Mouse (Mus musculus): ENCODE measurements around the gene Pmepa1. TPM values are rescaled to one million over a fixed set of nuclear protein-coding genes. Genes with fewer than 3 reads are reported as not detected.
A peak's percentile ranks its signal among the peaks of the same experiment; 100 is the strongest.

The Pmepa1 gene
- polyA plus RNA-seq, 1 experiment from 2014 or later, result 7.3 TPM

- Histone ChIP-seq H3K4me3 (replicated peaks) (no peak within 1 kb of the TSS), H3K27ac (no peak within 1 kb of the TSS), H3K4me2 (no peak within 1 kb of the TSS), H3K36me3 (no peaks in the 10 kb centered on the region), H3K4me1 (no peaks in the 10 kb centered on the region), H3K9me3 (no peaks in the 10 kb centered on the region), H3K27me3 (replicated peaks) (no peaks in the 10 kb centered on the region), H3K9ac (no peak within 1 kb of the TSS)
- ATAC-seq (ENCODE audit: insufficient read depth, low FRiP score, low read depth), result no peak
- WGBS, result 65% methylated on average over 11 of the region's 11 CpGs
Observed at GRCm38 (mm10) chr2:173218416-173219141, 57.8 kb downstream of the Pmepa1 start, which contains the start of gene Zbp1. Gene Zbp1 (minus strand): TSS chr2:173218923.

- Histone ChIP-seq H3K27ac (no peak overlapping the region), H3K4me2 (no peak overlapping the region), H3K4me1 (no peaks in the 10 kb centered on the region), H3K27me3 (replicated peaks) (no peaks in the 10 kb centered on the region), H3K9ac (no peak overlapping the region), H3K4me3 (replicated peaks) (no peak overlapping the region), H3K36me3 (no peaks in the 10 kb centered on the region), H3K9me3 (no peaks in the 10 kb centered on the region)
- ATAC-seq (ENCODE audit: insufficient read depth, low FRiP score, low read depth), result no peak
- WGBS, result 88% methylated on average over 5 of the region's 5 CpGs
Observed at GRCm38 (mm10) chr2:173217763-173218258, 58.5 kb downstream of the Pmepa1 start.

GRCm38 (mm10) chr2:173217246-173217645 is 59.1 kb downstream of the Pmepa1 start:
- Histone ChIP-seq H3K9me3 (no peaks in the 10 kb centered on the region), H3K4me2 (no peak overlapping the region), H3K4me3 (replicated peaks) (no peak overlapping the region), H3K27ac (no peak overlapping the region), H3K36me3 (no peaks in the 10 kb centered on the region), H3K27me3 (replicated peaks) (no peaks in the 10 kb centered on the region), H3K9ac (no peak overlapping the region), H3K4me1 (no peaks in the 10 kb centered on the region)
- WGBS, result 79% methylated on average over 3 of the region's 3 CpGs
- no peak for ATAC-seq (ENCODE audit: insufficient read depth, low FRiP score, low read depth)

- 79% methylated on average over 7 of the region's 7 CpGs for WGBS
- no peak for ATAC-seq (ENCODE audit: insufficient read depth, low FRiP score, low read depth)
- no peaks in the 10 kb centered on the region for H3K27me3 ChIP-seq (replicated peaks)
- H3K27ac ChIP-seq, result no peak overlapping the region
- no peak overlapping the region for H3K9ac ChIP-seq
- no peaks in the 10 kb centered on the region for H3K36me3 ChIP-seq
- no peaks in the 10 kb centered on the region for H3K4me1 ChIP-seq
- no peak overlapping the region for H3K4me3 ChIP-seq (replicated peaks)
- no peak overlapping the region for H3K4me2 ChIP-seq
- no peaks in the 10 kb centered on the region for H3K9me3 ChIP-seq
Observed at GRCm38 (mm10) chr2:173216840-173217239, 59.5 kb downstream of the Pmepa1 start.

GRCm38 (mm10) chr2:173212227-173212626 is 64.1 kb downstream of the Pmepa1 start:
- 73% methylated on average over 4 of the region's 4 CpGs for WGBS
- no peak overlapping the region for H3K4me3 ChIP-seq (replicated peaks)
- no peaks in the 10 kb centered on the region for H3K36me3 ChIP-seq
- no peaks in the 10 kb centered on the region for H3K9me3 ChIP-seq
- H3K9ac ChIP-seq, result no peak overlapping the region
- H3K27ac ChIP-seq, result no peak overlapping the region
- no peaks in the 10 kb centered on the region for H3K27me3 ChIP-seq (replicated peaks)
- H3K4me2 ChIP-seq, result no peak overlapping the region
- no peaks in the 10 kb centered on the region for H3K4me1 ChIP-seq
- ATAC-seq (ENCODE audit: insufficient read depth, low FRiP score, low read depth), result no peak

GRCm38 (mm10) chr2:173209091-173209815 is 67.1 kb downstream of the Pmepa1 start:
- 93% methylated on average over 7 of the region's 7 CpGs for WGBS
- Histone ChIP-seq H3K36me3 (no peaks in the 10 kb centered on the region), H3K27ac (no peak overlapping the region), H3K4me2 (no peak overlapping the region), H3K4me3 (replicated peaks) (no peak overlapping the region), H3K4me1 (no peaks in the 10 kb centered on the region), H3K27me3 (replicated peaks) (no peaks in the 10 kb centered on the region), H3K9me3 (no peaks in the 10 kb centered on the region), H3K9ac (no peak overlapping the region)
- ATAC-seq (ENCODE audit: insufficient read depth, low FRiP score, low read depth), result no peak

GRCm38 (mm10) chr2:173207051-173207450 is 69.3 kb downstream of the Pmepa1 start:
- no peaks in the 10 kb centered on the region for H3K4me1 ChIP-seq
- WGBS, result 93% methylated on average over 3 of the region's 3 CpGs
- ATAC-seq (ENCODE audit: insufficient read depth, low FRiP score, low read depth), result no peak
- H3K27me3 ChIP-seq (replicated peaks), result no peaks in the 10 kb centered on the region
- no peak overlapping the region for H3K27ac ChIP-seq
- H3K9me3 ChIP-seq, result no peaks in the 10 kb centered on the region
- H3K4me2 ChIP-seq, result no peak overlapping the region
- no peak overlapping the region for H3K9ac ChIP-seq
- no peaks in the 10 kb centered on the region for H3K36me3 ChIP-seq
- H3K4me3 ChIP-seq (replicated peaks), result no peak overlapping the region

- H3K36me3 ChIP-seq, result no peaks in the 10 kb centered on the region
- no peak for ATAC-seq (ENCODE audit: insufficient read depth, low FRiP score, low read depth)
- H3K27me3 ChIP-seq (replicated peaks), result no peaks in the 10 kb centered on the region
- no peaks in the 10 kb centered on the region for H3K4me1 ChIP-seq
- WGBS, result 92% methylated on average over 14 of the region's 14 CpGs
- no peak overlapping the region for H3K27ac ChIP-seq
- no peaks in the 10 kb centered on the region for H3K9me3 ChIP-seq
- no peak overlapping the region for H3K4me2 ChIP-seq
- H3K9ac ChIP-seq, result no peak overlapping the region
- no peak overlapping the region for H3K4me3 ChIP-seq (replicated peaks)
Observed at GRCm38 (mm10) chr2:173205563-173206099, 70.7 kb downstream of the Pmepa1 start.

- Histone ChIP-seq H3K9me3 (no peaks in the 10 kb centered on the region), H3K4me3 (replicated peaks) (no peak overlapping the region), H3K9ac (no peak overlapping the region), H3K36me3 (no peaks in the 10 kb centered on the region), H3K27ac (no peak overlapping the region), H3K4me2 (no peak overlapping the region), H3K27me3 (replicated peaks) (no peaks in the 10 kb centered on the region), H3K4me1 (no peaks in the 10 kb centered on the region)
- WGBS, result 60% methylated on average over 4 of the region's 4 CpGs
- ATAC-seq (ENCODE audit: insufficient read depth, low FRiP score, low read depth), result 0 out of 2 replicates have a peak, but pooled peaks have one; percentile 22
Observed at GRCm38 (mm10) chr2:173204671-173205070, 71.7 kb downstream of the Pmepa1 start.

GRCm38 (mm10) chr2:173203726-173204125 is 72.6 kb downstream of the Pmepa1 start:
- Histone ChIP-seq H3K4me1 (no peaks in the 10 kb centered on the region), H3K4me2 (no peak overlapping the region), H3K9me3 (no peaks in the 10 kb centered on the region), H3K4me3 (replicated peaks) (no peak overlapping the region), H3K27ac (no peak overlapping the region), H3K36me3 (no peaks in the 10 kb centered on the region), H3K27me3 (replicated peaks) (no peaks in the 10 kb centered on the region), H3K9ac (no peak overlapping the region)
- ATAC-seq (ENCODE audit: insufficient read depth, low FRiP score, low read depth), result no peak
- 80% methylated on average over 3 of the region's 3 CpGs for WGBS

GRCm38 (mm10) chr2:173202924-173203689 is 73.2 kb downstream of the Pmepa1 start:
- H3K4me3 ChIP-seq (replicated peaks), result no peak overlapping the region
- H3K9me3 ChIP-seq, result no peaks in the 10 kb centered on the region
- no peak overlapping the region for H3K9ac ChIP-seq
- H3K27ac ChIP-seq, result no peak overlapping the region
- no peak for ATAC-seq (ENCODE audit: insufficient read depth, low FRiP score, low read depth)
- WGBS, result 86% methylated on average over 19 of the region's 19 CpGs
- no peaks in the 10 kb centered on the region for H3K4me1 ChIP-seq
- H3K4me2 ChIP-seq, result no peak overlapping the region
- no peaks in the 10 kb centered on the region for H3K27me3 ChIP-seq (replicated peaks)
- no peaks in the 10 kb centered on the region for H3K36me3 ChIP-seq

Data from stomach, embryonic 15.5 days (tissue).